Mouse (Mus musculus): ENCODE measurements around the gene Gm43552. TPM values are rescaled to one million over a fixed set of nuclear protein-coding genes. Genes with fewer than 3 reads are reported as not detected.
A peak's percentile ranks its signal among the peaks of the same experiment; 100 is the strongest.

The Gm43552 gene
- polyA plus RNA-seq, 1 experiment from 2014 or later: 1.9 TPM

DNA sequence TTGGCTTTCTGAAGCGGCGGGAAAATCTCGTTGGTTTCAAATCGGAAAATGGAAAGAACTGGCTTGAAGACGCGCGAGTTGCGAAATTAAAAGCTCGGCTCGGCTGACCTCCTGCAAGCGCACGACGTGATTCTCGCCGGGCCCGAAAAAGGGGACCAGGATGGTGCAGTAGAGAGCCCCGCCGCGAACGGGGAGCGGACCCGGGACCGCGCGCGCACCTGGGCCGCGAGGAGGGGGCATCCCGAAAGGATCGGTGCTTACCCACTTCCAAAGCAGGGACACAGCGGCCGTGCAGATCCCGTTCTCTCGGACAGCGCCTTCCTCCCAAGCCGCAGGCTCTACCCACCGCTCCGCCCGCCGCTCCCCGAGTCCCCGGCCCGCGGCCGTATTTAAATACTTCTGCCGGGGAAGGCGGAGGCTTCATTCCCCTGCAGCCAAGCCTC is 57.2 kb downstream of the Gm43552 start:
- ATAC-seq (ENCODE audit: extremely low read depth, insufficient number of reproducible peaks, low FRiP score, low TSS enrichment): no peak
- under 1% methylated on average over 46 of the region's 47 CpGs for WGBS
- peak overlapping the region; percentile 94 for H3K9ac ChIP-seq
- H3K27ac ChIP-seq (replicated peaks): peak overlapping the region; percentile 95
- H3K4me3 ChIP-seq: peak overlapping the region; percentile 90
- peak overlapping the region; percentile 80 for H3K4me2 ChIP-seq
- H3K27me3 ChIP-seq (replicated peaks): no peaks in the 10 kb centered on the region
- no peaks in the 10 kb centered on the region for H3K9me3 ChIP-seq
- peaks cover 60% of the 10 kb centered on the region for H3K4me1 ChIP-seq
- H3K36me3 ChIP-seq: peaks cover 1% of the 10 kb centered on the region; the same call in 1 of the 2 replicates

GRCm38 (mm10) chr5:65434471-65435362 is 57.9 kb downstream of the Gm43552 start:
- Histone ChIP-seq H3K36me3 (peaks cover 4% of the 10 kb centered on the region; the same call in 1 of the 2 replicates), H3K27ac (replicated peaks) (peak overlapping the region; percentile 95), H3K4me3 (peak overlapping the region; percentile 90), H3K4me1 (peaks cover 60% of the 10 kb centered on the region), H3K9me3 (no peaks in the 10 kb centered on the region), H3K9ac (peak overlapping the region; percentile 94), H3K4me2 (peak overlapping the region; percentile 80), H3K27me3 (replicated peaks) (no peaks in the 10 kb centered on the region)
- ATAC-seq (ENCODE audit: extremely low read depth, insufficient number of reproducible peaks, low FRiP score, low TSS enrichment): no peak
- 6% methylated on average over 15 of the region's 15 CpGs for WGBS

- Histone ChIP-seq H3K9me3 (no peaks in the 10 kb centered on the region), H3K27me3 (replicated peaks) (no peaks in the 10 kb centered on the region), H3K9ac (no peak overlapping the region), H3K4me2 (no peak overlapping the region), H3K36me3 (peaks cover 34% of the 10 kb centered on the region), H3K4me1 (peaks cover 30% of the 10 kb centered on the region), H3K27ac (replicated peaks) (no peak overlapping the region), H3K4me3 (no peak overlapping the region)
- ATAC-seq (ENCODE audit: extremely low read depth, insufficient number of reproducible peaks, low FRiP score, low TSS enrichment): no peak
- WGBS: 88% methylated on average over 5 of the region's 5 CpGs
These were observed 63.2 kb downstream of the Gm43552 start for GRCm38 (mm10) chr5:65429441-65429840.

DNA sequence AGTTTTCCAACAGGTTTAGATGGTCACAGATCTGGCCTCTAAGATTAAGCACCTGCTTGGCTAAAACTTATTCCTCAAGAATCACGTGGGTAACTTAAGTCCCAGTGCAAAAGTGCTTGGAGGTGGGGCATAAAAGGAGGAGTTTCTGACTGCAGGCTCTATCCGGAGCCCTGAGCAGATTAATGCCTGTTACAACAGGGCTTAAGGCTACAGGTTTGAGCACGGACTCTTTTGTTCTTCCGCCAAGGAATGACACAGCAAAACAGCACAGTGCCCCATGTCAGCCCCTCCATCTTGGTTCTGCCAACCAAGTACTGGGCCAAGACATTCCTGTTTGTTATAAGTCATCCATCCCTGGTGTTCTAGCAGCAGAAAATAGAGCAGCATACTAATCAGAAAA is 64.3 kb downstream of the Gm43552 start:
- Histone ChIP-seq H3K36me3 (peaks cover 45% of the 10 kb centered on the region), H3K4me3 (no peak overlapping the region), H3K9me3 (no peaks in the 10 kb centered on the region), H3K4me2 (no peak overlapping the region), H3K9ac (no peak overlapping the region), H3K27me3 (replicated peaks) (no peaks in the 10 kb centered on the region), H3K27ac (replicated peaks) (no peak overlapping the region), H3K4me1 (peaks cover 20% of the 10 kb centered on the region)
- no peak for ATAC-seq (ENCODE audit: extremely low read depth, insufficient number of reproducible peaks, low FRiP score, low TSS enrichment)
- 56% methylated on average over 4 of the region's 4 CpGs for WGBS

GRCm38 (mm10) chr5:65425251-65425650 is 67.4 kb downstream of the Gm43552 start:
- H3K4me2 ChIP-seq: no peak overlapping the region
- H3K4me3 ChIP-seq: no peak overlapping the region
- no peak for ATAC-seq (ENCODE audit: extremely low read depth, insufficient number of reproducible peaks, low FRiP score, low TSS enrichment)
- WGBS: 84% methylated on average over 5 of the region's 5 CpGs
- no peak overlapping the region for H3K27ac ChIP-seq (replicated peaks)
- H3K9me3 ChIP-seq: no peaks in the 10 kb centered on the region
- H3K27me3 ChIP-seq (replicated peaks): no peaks in the 10 kb centered on the region
- H3K9ac ChIP-seq: no peak overlapping the region
- H3K4me1 ChIP-seq: no peaks in the 10 kb centered on the region
- H3K36me3 ChIP-seq: peaks cover 73% of the 10 kb centered on the region

DNA sequence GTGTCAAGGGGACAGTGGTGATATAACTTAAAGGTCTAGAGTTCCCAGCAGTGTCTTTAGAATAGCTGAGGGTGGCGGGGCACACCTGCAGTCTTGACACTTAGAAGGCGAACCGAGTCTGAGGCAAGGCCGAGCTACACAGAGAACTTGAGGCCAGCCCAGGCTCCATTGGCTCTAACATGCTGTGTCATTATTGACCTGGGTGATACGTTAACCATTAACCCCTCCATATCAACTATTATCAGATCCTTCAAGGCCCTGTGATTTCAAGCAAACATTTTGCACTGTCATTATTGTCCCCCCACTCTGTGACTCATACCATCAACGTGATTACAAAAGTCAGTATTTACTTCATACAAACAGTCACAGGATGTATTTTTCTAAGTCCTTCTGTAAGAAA is 68.4 kb downstream of the Gm43552 start:
- Histone ChIP-seq H3K4me3 (no peak overlapping the region), H3K9me3 (no peaks in the 10 kb centered on the region), H3K9ac (no peak overlapping the region), H3K27me3 (replicated peaks) (no peaks in the 10 kb centered on the region), H3K36me3 (peaks cover 82% of the 10 kb centered on the region), H3K4me2 (no peak overlapping the region), H3K27ac (replicated peaks) (no peak overlapping the region), H3K4me1 (no peaks in the 10 kb centered on the region)
- 79% methylated on average over 6 of the region's 6 CpGs for WGBS
- ATAC-seq (ENCODE audit: extremely low read depth, insufficient number of reproducible peaks, low FRiP score, low TSS enrichment): no peak

GRCm38 (mm10) chr5:65422803-65423202 is 69.8 kb downstream of the Gm43552 start:
- no peaks in the 10 kb centered on the region for H3K9me3 ChIP-seq
- WGBS: 90% methylated on average over 8 of the region's 8 CpGs
- no peak overlapping the region for H3K27ac ChIP-seq (replicated peaks)
- H3K4me1 ChIP-seq: no peaks in the 10 kb centered on the region
- H3K27me3 ChIP-seq (replicated peaks): no peaks in the 10 kb centered on the region
- no peak overlapping the region for H3K9ac ChIP-seq
- no peak overlapping the region for H3K4me2 ChIP-seq
- peaks cover 93% of the 10 kb centered on the region for H3K36me3 ChIP-seq
- ATAC-seq (ENCODE audit: extremely low read depth, insufficient number of reproducible peaks, low FRiP score, low TSS enrichment): no peak
- no peak overlapping the region for H3K4me3 ChIP-seq

DNA sequence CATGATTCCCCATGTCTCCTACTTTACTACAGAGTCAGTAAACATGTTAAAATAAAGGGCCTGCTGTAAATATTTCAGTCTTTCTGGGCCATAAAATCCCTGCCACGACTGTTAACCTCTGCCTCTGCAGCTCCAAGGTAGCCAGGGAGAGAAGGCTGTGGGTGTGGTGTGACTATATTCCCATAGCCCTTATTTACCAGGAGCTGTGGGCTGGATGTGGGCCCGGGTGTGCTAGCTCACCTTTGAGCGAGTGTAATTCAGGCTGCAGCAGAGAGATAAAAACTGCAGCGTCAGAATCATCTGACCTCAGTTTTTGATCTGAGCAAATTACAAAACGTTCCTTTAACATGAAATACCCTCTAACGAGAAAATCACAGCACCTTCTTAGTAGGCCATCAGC is 71.8 kb downstream of the Gm43552 start:
- WGBS: 71% methylated on average over 6 of the region's 6 CpGs
- H3K4me3 ChIP-seq: no peak overlapping the region
- no peak overlapping the region for H3K27ac ChIP-seq (replicated peaks)
- ATAC-seq (ENCODE audit: extremely low read depth, insufficient number of reproducible peaks, low FRiP score, low TSS enrichment): no peak
- H3K27me3 ChIP-seq (replicated peaks): no peaks in the 10 kb centered on the region
- no peaks in the 10 kb centered on the region for H3K9me3 ChIP-seq
- H3K4me2 ChIP-seq: no peak overlapping the region
- H3K36me3 ChIP-seq: peaks cover 87% of the 10 kb centered on the region
- H3K9ac ChIP-seq: no peak overlapping the region
- H3K4me1 ChIP-seq: peaks cover 19% of the 10 kb centered on the region

- H3K36me3 ChIP-seq: peaks cover 75% of the 10 kb centered on the region
- H3K27me3 ChIP-seq (replicated peaks): no peaks in the 10 kb centered on the region
- ATAC-seq (ENCODE audit: extremely low read depth, insufficient number of reproducible peaks, low FRiP score, low TSS enrichment): no peak
- WGBS: 77% methylated on average over 10 of the region's 10 CpGs
- no peak overlapping the region for H3K4me3 ChIP-seq
- H3K4me1 ChIP-seq: peaks cover 35% of the 10 kb centered on the region
- H3K9ac ChIP-seq: no peak overlapping the region
- no peak overlapping the region for H3K27ac ChIP-seq (replicated peaks)
- no peak overlapping the region for H3K4me2 ChIP-seq
- no peaks in the 10 kb centered on the region for H3K9me3 ChIP-seq
These were observed 73.5 kb downstream of the Gm43552 start for GRCm38 (mm10) chr5:65419136-65419535.

DNA sequence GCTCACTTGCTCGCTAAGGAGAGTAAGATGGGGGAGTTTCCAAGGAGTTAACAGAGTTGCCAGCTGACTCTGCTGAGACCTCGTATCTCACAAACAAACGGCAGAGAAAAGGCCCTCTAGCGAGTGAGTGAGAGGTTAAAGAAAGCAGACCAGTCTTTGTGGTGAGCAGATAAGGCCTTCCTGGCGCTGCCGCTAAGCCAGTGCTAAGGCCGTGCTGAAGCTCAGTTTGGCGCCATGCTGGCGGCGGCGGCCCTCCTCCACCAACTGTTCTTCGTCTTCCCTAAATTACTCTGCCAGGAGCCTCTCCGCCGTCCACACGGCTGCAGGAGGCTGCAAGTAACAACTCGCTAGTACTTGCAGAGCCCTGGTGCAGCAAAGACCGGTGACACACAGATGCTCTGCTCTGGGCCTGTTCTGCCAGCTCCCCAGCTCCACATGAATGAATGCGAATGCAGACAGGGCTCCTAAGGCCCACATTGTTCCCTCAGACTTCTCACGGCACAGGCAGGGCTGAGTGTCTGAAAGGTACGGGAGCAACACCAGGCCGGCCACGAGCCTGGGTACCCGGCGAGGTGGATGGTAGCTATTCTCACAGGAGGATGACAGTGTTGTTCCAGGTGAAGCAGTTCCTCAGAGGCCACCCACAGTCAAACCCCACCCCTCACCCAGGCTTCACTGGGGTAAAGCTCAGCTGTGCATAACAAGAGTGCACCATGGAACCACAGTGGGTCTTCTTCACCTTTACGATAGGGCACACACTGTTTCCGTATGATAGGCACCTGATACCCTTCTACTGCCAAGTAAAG is 76.8 kb downstream of the Gm43552 start:
- H3K4me1 ChIP-seq: peaks cover 39% of the 10 kb centered on the region
- peaks cover 71% of the 10 kb centered on the region for H3K36me3 ChIP-seq
- H3K27ac ChIP-seq (replicated peaks): peak overlapping the region; percentile 99
- WGBS: 8% methylated on average over 26 of the region's 26 CpGs
- ATAC-seq (ENCODE audit: extremely low read depth, insufficient number of reproducible peaks, low FRiP score, low TSS enrichment): peak; percentile 74
- H3K9ac ChIP-seq: peak overlapping the region; percentile 75
- no peaks in the 10 kb centered on the region for H3K27me3 ChIP-seq (replicated peaks)
- peak overlapping the region; percentile 56 for H3K4me2 ChIP-seq
- H3K9me3 ChIP-seq: no peaks in the 10 kb centered on the region
- H3K4me3 ChIP-seq: peak overlapping the region; percentile 21

- Histone ChIP-seq H3K27me3 (replicated peaks) (no peaks in the 10 kb centered on the region), H3K9me3 (no peaks in the 10 kb centered on the region), H3K4me2 (no peak overlapping the region), H3K9ac (peak overlapping the region; percentile 38; the same call in 1 of the 2 replicates), H3K27ac (replicated peaks) (peak overlapping the region; percentile 59; the same call in 1 of the 2 replicates), H3K4me1 (0 out of 2 replicates have a peak, but pooled peaks cover 7% of the 10 kb centered on the region), H3K4me3 (no peak overlapping the region), H3K36me3 (peaks cover 87% of the 10 kb centered on the region)
- no peak for ATAC-seq (ENCODE audit: extremely low read depth, insufficient number of reproducible peaks, low FRiP score, low TSS enrichment)
- WGBS: 60% methylated on average over 12 of the region's 12 CpGs
These were observed 84.6 kb downstream of the Gm43552 start for GRCm38 (mm10) chr5:65407989-65408388.
